Mouse (Mus musculus) olfactory bulb, adult 2 months (tissue): ENCODE data around the gene Arf4.

ENCODE experiments used
- CTCF ChIP-seq: fragments of 200-500 bp; IDR thresholded peaks from 2 replicates; pipeline ENCODE4 v1.5.1; 2012; ENCODE audit warnings: low read depth, mild to moderate bottlenecking, low read length, moderate library complexity; ENCODE audit not compliant: insufficient read depth
- POLR2A ChIP-seq: fragments of 200-500 bp; IDR thresholded peaks from 2 replicates; pipeline ENCODE4 v1.6.1; 2012; ENCODE audit warnings: mild to moderate bottlenecking, low read depth, low read length, moderate library complexity; ENCODE audit not compliant: insufficient read depth

GRCm38 (mm10) chr14:26595167-26595566, 42.7 kb upstream of the Arf4 start:
- no peak for TF ChIP-seq CTCF
- no peak for TF ChIP-seq POLR2A
